Mouse (Mus musculus): ENCODE results near the gene Crnkl1.

The Crnkl1 gene

DNA sequence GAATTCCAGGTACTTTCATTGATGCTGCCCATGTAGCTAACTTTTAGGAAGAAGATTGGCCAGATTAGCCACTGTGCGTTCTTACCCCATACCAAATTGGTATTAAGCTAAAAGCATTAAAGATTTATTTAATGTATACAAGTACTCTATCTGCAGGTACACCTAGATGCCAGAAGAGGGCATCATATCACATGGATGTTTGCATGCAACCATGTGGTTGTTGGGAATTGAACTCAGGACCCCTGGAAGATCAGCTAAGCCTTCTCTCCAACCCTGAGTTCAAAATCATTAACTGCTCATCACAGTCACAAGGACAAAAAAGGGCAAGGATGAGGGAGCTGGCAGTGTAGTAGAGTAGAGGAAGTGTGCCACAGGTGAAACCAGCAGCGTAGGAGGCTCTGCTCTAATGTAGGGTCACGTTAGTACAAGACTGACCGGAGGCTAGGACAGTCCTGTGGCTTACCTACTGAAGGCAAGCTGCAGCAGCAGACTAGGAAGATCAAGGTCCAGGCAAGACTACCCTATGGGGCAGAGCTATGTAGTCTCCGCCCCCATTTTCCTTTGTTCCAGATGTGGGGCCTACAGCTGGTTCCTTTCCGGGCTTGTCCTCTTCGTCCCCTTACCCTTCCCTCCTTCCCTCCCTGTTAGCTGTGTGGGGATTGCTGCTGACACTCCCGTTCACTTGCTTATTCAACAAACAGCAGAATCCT is 13.7 kb downstream of the Crnkl1 start:
- DNase-seq (ENCODE audit: low read depth, low spot score) = peak; percentile 28

DNA sequence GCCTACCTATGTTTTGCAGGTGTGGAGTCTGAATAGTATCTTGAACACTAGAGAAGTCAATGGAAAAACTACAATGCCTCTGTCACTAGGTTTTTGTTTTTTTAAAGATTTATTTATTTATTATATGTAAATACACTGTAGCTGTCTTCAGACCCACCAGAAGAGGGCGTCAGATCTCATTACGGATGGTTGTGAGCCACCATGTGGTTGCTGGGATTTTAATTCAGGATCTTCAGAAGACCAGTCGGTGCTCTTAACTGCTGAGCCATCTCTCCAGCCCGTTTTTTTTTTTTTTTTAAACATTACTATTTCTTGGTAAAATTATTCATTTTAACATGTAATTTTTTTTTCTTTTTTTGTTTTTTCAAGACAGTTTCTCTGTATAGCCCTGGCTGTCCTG is 28.9 kb downstream of the Crnkl1 start:
- DNase-seq (ENCODE audit: low read depth, low spot score) = peak; percentile 30

DNA sequence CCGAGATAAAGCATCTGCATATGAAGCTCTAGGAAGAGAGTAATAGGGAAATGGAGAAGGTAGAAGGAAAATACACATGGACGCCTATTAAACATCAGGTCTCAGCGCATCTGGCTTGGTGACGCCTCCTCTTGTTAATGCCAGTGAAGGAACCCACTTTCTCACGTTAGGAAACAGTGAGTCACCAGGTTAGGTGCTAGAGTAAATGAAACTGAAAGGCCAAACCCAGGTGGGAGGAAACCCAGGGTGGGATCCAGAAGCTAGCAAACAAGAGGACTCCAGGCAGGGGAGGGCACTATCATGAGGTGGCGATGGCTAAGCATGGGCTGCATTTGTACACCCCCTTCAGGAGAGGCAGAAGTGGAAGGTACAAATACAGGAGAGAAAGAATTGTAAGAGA is 29.7 kb downstream of the Crnkl1 start:
- DNase-seq (ENCODE audit: low read depth, low spot score) = no peak

DNA sequence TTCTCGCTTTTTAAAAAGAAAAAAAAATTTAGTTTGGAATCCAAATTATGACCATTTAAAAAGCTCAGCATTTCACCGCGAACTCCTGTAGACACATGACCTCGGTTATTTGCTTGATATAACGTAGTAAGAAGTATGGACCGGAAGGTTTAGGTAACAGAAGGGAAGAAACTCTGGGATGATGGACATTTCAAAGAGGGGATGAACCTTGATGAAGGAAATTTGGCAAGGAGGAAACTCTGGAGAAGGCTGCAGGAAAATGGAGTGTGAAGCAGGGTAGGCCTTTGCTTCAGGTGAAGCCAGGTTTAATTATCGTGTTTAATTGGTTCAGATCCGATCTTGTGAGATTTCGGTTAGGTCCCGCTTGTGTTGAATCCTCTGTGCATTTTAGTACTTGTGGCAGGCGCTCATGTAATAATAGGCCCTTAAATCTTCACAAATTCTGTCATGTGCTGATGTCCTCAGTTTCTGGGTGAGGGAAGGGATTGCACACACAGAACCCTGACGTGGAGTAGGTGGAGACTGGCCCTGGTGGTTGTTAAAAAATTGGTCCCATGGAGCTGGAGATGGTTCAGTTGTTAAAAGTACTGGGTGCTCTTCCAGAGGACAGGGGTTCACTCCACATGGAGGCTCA is 30.7 kb downstream of the Crnkl1 start:
- no peak for DNase-seq (ENCODE audit: low read depth, low spot score)

DNA sequence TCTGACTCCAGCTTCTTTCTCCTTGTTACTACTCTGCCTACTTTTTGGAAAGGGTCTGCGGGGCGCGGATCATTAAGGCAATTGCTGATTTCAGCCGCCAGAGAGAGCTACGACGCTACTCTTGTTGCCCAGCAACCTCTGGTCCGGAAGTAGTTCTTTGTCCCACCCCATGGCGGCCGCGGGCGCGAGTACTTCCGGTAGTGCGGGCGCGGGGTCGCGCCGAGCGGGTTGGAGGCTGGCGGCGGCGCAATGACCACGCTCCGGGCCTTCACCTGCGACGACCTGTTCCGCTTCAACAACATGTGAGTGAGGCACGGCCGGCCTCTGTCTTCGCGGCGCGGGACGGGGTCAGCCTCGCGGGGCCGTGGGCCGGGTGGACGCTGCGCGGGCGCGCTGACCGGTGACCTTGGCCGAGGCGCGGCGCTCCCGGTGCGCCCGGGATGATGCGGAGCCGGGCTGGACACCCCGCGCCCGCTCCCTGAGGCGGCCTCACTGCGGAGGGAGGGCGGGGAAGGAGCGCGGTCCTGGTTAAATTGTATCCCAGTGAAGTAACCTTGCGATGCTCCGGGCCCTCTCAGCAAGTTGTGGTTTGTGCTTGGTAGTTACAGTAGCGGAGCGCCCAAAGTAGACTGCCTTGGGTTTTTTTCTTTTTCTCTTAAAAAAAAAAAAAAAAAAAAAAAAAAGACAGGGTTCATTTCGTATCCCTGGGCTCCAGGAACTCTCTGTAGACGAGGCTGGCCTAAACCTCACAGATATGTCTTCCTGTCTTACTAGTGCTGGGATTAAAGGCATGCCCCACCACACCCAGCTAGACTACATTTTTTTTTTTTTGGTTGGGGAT is 31.5 kb downstream of the Crnkl1 start:
- peak; percentile 96 for DNase-seq (ENCODE audit: low read depth, low spot score)

DNA sequence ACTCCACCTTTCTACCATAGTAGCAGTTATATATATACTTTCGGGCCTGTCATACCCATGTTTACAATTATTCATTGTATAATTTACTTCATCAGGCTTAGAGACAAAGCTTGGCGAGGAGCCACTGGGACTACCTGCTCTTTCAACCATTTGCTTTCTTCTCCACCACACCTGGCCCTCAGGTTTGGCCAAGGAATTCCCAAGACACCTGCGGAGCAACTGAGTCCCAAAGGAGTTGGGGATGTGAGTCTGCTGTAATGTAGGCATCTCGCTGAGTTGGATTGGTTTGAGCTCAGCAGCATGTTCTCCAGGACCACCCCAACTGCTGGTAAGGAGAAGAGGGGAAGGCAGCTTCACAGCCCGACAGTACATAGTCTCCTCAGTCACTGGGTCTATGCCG is 33.0 kb downstream of the Crnkl1 start, which contains the start of gene Naa20:
TSS of gene Naa20 (plus strand) at position 239 of the 400 bp plus-strand sequence.
- DNase-seq (ENCODE audit: low read depth, low spot score) = no peak

DNA sequence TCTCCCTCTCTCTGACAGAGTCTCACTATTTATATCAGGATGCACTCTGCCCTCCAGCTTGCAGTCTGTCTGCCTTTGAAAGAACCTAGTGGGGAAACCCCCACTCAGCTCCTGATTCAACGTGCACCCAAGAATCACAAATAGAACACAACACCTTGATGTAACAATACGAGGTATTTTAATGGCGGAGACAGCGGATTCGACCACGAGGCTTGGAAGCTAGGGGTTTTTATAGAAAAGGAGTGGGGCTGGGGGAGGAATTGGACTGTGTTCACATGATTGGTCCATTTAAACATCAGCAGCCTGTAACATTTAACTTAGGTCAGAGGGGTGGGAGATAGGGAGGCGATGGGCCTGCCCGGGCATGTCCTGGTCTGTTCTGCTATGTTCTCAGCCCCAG is 34.5 kb downstream of the Crnkl1 start:
- DNase-seq (ENCODE audit: low read depth, low spot score) = peak; percentile 59

DNA sequence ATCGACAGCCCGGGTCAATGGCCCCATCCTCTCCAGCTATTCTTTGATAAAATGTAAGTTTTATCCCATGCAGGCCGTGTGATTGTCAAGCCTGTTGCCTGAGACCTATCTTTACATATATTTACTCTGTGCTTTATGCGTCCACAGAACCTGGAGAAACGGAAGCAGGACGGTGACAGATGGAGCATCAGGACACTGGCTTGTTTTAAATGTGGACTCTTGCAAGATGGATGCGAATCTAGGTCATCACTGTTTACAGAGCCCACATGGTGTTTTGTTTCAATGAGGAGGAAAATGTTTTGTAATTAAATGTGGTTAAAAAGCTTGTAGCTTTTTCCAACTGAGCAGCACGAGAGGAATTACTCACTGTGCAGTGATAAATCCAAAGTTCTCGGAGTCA is 36.7 kb downstream of the Crnkl1 start:
- no peak for DNase-seq (ENCODE audit: low read depth, low spot score)

DNA sequence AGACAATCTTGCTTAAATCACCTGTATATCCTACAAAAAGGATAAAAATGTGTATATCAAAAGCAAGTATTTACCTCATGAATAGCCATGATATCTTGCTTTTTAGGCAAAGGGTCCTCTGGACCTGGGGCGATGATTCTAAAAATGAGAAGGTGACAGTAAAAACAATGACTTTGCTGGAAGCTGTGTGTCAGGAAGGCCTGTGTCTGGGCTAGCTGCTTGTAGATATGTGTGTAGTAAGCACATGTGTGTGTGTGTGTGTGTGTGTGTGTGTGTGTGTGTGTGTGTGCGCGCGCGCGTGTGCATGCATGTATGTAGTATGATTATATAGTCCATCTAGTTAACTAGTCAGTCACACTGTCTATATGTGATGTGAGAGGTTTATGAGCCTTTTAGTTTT is 41.1 kb downstream of the Crnkl1 start:
- DNase-seq (ENCODE audit: low read depth, low spot score) = no peak

DNA sequence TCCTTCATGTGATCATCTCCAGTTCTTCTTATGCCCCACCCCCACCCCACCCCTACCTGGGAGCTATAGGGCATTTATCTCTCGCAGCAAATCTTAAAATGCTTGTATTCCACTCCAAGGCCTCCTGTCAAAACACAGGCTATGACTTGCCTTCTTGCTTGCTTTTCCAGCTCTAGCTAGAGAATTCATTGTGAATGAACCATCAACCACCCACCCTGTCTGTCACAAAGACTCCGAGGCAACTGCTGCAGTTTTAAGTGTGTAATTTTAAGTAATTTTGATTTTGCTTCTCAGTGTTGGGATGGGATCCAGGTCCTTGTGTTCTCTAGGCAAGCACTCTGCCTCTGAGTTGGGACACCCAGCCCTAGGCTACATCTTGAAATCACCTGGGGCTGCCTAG is 44.2 kb downstream of the Crnkl1 start:
- no peak for DNase-seq (ENCODE audit: low read depth, low spot score)

DNA sequence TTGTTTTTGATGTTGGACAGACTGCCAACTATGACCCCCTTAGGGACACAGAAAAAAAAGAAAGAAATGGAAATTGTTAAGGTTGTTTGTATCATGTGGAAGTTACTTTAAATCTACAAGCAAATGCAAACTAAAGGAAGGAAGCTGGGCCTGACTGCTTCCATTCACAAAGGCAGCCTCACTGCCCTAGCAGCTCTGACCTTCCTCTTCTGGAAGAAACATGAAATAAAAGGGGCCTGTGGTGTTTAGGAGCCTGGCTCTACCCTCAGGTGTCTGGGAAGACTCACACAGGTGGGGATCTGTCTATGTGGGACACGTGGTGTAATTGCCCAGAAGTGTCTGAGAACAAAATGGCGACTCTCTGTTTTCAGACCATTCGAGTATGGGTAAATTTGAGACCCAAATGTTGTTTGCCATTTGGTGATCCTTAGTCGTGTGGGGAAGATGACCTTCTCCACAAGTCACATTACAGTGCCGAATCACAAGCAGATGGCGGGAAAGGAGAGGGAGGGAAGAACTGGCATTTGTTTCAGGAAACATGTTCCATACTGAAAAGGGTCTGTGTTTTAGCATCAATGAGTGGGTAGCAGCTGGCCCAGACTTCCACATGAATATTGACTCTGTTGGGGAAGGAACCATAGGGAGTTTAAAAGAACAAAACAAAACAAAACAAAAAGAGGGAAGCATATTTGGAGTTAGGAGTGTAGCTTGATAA is 45.9 kb downstream of the Crnkl1 start:
- DNase-seq (ENCODE audit: low read depth, low spot score) = no peak

DNA sequence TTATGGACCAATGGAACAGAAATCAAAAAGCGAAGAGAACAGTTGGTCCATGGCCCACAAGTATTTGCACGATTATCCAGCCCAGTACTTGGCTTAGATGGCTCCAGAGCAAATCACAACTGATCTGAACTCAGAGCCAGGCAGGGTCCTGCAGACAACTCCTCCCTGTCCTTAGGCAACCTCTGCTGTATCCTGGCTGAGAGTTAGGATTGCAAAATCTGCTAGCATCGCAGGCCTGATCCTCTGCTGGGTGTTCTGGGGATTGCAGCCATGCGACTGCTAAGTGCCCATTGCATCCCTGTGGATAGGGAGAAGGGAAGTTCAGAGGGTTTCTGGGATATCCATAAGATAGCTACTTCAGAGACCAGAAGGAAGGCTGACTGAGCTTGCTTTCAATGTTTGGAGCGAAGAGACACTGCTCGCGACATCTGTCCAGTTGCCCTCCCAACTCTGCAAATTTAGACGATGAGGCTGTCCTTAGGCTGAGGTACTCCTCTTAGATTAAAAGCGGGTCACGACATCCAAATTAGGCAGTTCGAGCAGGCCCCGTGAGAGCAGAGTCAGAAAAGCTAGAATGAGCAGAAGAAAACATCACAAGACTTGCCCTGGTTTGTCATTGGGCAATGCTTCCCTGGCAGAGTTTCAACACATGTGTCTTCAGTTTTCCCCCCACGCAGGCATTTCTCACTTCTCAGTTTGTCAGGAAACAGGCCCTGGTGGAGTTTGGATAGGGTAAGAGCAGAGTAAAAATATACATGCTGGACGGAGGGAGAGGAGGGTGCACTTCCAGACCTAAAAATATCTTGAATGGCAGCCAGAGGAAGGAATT is 46.7 kb downstream of the Crnkl1 start:
- DNase-seq (ENCODE audit: low read depth, low spot score) = peak; percentile 76

DNA sequence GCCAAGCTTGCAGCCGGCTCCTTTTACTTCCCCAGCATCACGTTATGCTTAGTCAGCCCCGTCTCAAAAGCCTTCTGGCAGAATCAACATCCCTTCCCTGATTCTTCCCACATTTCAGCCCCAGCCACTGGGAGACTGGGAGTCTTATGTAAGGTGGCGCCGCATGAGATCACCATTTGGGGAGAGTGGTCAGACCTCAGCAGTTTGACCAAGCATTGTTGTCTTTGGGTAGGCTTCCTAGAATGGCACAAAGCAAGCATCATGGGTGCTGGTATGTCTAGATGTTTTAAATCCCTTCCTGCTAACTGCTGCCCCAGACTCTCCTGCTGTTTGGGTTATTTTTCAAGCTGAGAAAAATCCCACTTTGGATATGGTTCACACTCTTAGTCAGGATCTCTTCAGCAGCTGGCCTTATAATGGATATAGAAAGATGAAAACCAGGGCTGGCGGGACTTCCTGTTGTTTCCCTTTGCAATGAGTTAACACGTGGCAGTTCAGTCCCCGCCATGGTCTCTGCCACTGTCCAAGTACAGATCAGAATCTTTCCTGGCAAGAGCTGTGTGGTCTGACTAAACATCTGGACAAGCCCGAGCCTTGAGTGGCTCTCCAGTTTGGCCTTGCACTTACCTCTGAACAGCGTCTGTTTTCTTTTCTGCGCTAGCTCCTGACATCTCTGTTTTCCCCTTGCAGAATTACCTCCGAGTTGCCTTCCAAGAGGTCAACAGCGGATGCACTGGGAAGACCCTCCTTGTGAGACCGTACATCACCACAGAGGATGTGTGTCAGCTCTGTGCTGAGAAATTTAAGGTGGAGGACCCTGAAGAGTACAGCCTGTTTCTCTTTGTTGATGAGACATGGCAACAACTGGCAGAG is 49.7 kb downstream of the Crnkl1 start:
- peak; percentile 42 for DNase-seq (ENCODE audit: low read depth, low spot score)

DNA sequence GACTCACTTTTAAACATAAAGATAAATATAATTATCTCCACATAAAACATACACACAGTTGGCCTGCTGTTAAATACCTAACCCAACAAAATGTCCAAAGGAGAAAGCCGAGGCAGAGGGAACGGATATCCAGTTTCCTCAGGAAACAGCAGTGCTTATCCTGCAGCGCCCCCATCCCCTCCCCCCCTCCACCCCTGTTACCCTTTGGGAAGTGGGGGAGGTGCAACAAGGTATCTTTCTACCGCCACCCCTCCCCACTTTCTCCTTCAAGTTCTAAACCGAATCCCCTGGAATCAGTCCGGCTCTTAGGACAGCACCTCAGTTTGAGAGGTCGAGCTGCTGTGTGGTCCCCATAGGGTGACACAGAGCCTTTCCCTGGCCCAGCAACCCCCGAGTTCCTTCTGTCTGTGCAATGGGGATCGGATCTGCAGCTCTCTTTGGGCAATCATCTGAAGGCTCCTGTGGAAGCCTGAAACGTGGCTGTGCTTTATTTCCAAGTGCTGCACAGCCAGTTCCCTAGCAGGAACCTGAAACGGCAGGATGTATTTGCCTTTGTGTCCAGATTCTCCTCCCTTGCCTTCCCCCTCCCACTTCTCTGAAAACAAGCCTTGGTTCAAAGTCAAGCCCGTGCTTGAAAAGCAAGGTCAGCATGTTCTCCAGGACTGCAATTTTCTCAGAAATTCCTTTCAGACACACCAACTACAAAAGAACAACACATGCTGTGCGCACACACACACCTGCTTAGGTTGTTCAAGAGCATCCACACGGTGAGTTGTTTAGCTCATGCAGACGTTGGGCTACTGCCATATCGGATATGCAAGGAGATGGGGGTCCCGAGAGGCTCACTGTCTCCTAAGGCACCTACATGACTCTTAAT is 50.5 kb downstream of the Crnkl1 start:
- peak; percentile 71 for DNase-seq (ENCODE audit: low read depth, low spot score)

DNA sequence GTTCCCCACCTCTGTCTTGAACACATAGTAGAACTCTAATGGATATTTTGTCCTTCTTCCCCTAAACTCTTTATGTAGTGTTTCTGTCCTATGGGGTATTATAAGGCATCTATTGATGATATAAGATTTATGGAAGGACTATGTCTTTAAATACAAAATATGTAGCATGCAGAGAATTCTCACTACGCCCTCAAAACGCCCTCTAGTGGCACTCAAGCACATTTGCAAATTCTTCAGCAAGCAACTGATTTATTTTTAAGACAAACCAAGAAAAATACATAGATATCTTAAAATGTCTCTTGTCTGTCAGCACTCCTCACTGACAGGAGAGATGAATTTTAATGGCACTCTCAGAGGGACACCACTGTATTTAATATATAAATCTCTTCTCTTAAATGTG is 52.4 kb downstream of the Crnkl1 start:
- peak; percentile 36 for DNase-seq (ENCODE audit: low read depth, low spot score)

DNA sequence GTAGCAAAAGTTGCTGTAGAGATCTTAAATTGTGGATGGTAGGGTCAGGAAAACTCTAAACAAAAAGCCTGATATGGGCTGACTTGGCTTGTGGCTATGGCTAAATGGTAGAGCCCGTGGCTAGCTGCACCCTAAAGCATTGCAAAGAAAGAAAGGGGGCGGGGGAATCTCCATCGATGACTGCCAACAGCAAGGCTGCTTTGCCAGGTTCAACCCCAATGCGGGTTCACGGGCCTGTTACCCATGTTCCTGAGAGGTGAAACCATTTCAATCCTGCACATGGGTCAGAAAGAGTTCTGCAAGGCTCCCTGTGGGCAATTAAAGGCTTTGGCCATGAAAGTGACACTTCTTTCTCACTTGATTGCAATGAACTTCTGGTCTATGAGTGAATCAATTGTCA is 52.9 kb downstream of the Crnkl1 start:
- DNase-seq (ENCODE audit: low read depth, low spot score) = no peak

DNA sequence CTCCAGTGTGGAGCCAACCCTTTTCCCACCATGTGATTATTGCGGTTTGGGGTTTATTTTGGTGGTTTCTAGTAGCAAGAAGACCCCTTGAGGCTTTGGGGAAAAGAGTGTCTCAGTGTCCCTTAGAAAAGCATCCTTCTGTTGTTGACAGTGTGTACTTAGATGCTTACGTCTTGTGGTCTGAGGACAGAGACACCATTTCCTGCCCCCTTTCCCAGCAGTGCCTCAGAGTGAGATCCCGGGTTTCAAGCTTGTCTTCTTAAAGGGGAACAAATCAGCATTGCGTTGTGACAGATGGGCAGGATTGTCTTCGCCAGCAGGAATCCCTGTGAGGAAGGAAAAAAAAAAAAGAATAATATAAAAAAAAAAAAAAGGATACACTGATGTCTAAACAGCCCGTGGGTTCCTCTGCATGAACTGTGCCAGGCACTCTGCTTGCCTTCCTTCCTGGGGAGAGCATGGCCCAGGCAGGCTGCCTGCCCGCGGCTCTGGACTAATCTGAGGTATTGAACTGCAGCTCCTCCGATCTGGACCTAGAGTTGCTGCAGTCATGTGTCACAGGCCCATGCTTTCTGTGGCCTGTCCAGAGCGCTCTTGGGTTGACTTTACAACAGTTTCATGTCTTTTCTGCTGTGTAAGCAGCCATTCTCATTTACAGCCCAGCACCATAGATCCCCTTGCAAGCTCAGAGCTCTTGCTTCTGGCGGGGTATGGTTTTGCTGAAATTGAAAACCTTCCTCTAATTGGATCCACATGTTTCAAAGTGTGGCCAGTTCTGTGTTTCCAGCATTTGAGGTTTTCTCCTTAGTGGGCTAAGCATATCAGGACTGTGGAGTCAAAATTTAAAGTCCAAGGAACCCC is 53.7 kb downstream of the Crnkl1 start:
- DNase-seq (ENCODE audit: low read depth, low spot score) = no peak

DNA sequence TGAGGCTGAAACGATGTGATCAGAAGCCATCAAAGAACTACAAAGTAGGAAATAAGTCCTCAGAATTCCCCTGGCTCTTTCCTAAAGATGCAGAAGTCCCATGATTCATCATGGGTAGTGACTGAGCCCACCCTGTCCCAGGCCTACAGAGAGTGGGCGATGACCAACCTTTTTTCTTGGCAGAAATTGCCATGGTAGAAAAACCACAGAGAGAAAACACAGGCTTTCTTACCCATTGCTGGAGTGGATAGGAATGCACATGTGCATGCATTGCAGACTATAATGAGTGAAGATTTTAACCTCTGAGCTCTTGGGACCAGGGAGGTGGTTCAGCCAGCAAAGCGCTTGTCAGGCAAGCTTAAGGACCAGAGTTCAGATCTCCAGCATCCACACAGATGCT is 57.6 kb downstream of the Crnkl1 start:
- no peak for DNase-seq (ENCODE audit: low read depth, low spot score)

All from ZHBTc4 (cell line).